Mouse (Mus musculus) ES-E14 (cell line): ENCODE measurements around the gene Map2k5.

Source experiments
- CHD2 ChIP-seq: IDR thresholded peaks from 2 replicates; pipeline ENCODE4 v1.6.1; 2014; ENCODE audit warnings: mild to moderate bottlenecking, low read depth, low read length, inconsistent platforms
- HCFC1 ChIP-seq: IDR thresholded peaks from 2 replicates; pipeline ENCODE4 v1.6.1; 2012; ENCODE audit warnings: low read length, inconsistent platforms, borderline replicate concordance; ENCODE audit not compliant: insufficient read depth
- MAFK ChIP-seq: IDR thresholded peaks from 2 replicates; pipeline ENCODE4 v1.6.1; 2014; ENCODE audit warnings: mild to moderate bottlenecking, low read depth, low read length, inconsistent platforms; ENCODE audit not compliant: insufficient read depth
- ZC3H11A ChIP-seq: IDR thresholded peaks from 2 replicates; pipeline ENCODE4 v1.6.1; 2012; ENCODE audit warnings: low read depth, mild to moderate bottlenecking, inconsistent platforms, low read length, borderline replicate concordance
- ZNF384 ChIP-seq: IDR thresholded peaks from 2 replicates; pipeline ENCODE4 v1.6.1; 2012; ENCODE audit warnings: low read depth, low read length, inconsistent platforms

DNA sequence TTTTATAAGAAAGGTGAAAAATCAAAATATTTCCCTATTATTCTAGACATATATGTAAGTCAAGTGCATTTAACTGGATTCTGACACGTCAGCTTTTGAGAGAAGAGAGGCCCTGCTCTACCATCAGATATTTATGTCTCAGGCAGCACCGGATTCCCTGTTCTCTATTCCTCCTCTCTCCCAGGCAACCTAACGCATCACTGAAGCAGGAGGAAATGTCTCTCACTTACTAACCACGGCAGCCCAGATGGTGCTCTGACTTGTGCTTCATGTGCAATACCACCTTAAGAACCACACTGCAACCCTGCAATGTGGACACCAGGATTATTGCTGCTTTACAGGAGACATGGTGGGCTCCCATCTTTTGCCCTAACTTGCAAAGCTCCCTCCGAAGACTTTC is 18.7 kb downstream of the Map2k5 start:
- TF ChIP-seq ZNF384 = no peak
- no peak for TF ChIP-seq CHD2
- no peak for TF ChIP-seq MAFK
- TF ChIP-seq HCFC1 = no peak
- TF ChIP-seq ZC3H11A = no peak
